Mouse (Mus musculus) brain, embryonic 14.5 days (tissue): ENCODE measurements around the gene Defb30. TPM values are rescaled to one million over a fixed set of nuclear protein-coding genes. Genes with fewer than 3 reads are reported as not detected.

Experiments used
- DNase-seq: peaks from one replicate; pipeline ENCODE4 v3.0.0-alpha.2; 2011; ENCODE audit warnings: low read depth
- CTCF ChIP-seq: fragments of 200-500 bp; IDR thresholded peaks from 2 replicates; pipeline ENCODE4 v1.5.1; 2012; ENCODE audit warnings: inconsistent platforms, mild to moderate bottlenecking, moderate library complexity, borderline replicate concordance; ENCODE audit not compliant: insufficient read depth, insufficient read length; ENCODE audit errors: extremely low read depth
- POLR2A ChIP-seq: fragments of 200-500 bp; IDR thresholded peaks from 2 replicates; pipeline ENCODE4 v1.6.1; 2012; ENCODE audit warnings: mild to moderate bottlenecking, inconsistent platforms, borderline replicate concordance; ENCODE audit not compliant: poor library complexity, insufficient read depth, insufficient read length, severe bottlenecking; ENCODE audit errors: extremely low read depth
- polyA plus RNA-seq: library from polyadenylated mRNA; depleted of rRNA; stranded (reverse); fragments of >200 nt; gene quantifications from 2 replicates; pipeline ENCODE4 v1.2.3, GENCODE M21; 2012; rRNA removed

Defb30 gene
- polyA plus RNA-seq, 1 experiment, result not detected

DNA sequence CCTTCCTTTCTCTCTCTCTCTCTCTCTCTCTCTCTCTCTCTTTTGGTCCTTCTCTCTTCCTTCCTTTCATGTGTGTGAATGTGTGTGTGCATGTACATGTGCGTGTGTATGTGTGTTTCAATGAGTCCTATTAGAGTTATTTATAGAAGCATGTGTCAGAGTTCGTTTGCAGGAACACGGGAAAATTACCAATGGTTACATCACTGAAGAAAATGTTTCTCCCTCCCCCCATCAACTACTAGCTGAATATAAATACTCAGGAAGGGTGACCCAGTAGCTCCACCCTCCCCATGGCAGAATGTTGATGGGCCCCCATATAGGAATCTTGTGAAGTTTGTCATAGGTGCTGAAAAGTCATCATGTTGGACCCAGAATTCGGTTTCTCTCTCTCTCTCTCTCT is 36.7 kb downstream of the Defb30 start:
- no peak for DNase-seq
- no peak for TF ChIP-seq CTCF
- no peak for TF ChIP-seq POLR2A

DNA sequence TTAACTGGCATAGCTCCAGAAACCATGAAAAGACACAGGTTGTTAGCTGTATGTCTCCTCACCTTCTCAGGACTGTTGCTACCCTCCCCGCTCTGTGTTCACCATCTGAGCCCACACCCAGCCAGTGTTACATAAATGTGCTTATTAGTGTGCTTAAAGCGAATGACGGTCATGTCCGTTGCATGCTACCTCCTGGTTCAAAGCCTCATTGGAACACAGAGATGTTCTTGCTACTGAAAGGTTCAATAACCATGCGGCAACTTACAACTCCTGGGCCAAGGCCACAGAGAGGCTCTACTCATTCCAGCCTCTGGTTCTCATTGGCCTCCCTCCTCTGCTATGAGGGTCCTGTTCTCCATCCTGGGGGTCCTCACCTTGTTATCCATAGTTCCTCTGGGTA is 38.3 kb downstream of the Defb30 start, which contains the start of gene Defb43:
Gene Defb43, plus strand, starts transcription at position 301 of the 400 bp plus-strand sequence.
- no peak for DNase-seq
- no peak for TF ChIP-seq POLR2A
- no peak for TF ChIP-seq CTCF

GRCm38 (mm10) chr14:63002588-63002987 is 47.2 kb downstream of the Defb30 start:
- peak; percentile 22 for DNase-seq
- TF ChIP-seq CTCF, result no peak
- TF ChIP-seq POLR2A, result no peak

DNA sequence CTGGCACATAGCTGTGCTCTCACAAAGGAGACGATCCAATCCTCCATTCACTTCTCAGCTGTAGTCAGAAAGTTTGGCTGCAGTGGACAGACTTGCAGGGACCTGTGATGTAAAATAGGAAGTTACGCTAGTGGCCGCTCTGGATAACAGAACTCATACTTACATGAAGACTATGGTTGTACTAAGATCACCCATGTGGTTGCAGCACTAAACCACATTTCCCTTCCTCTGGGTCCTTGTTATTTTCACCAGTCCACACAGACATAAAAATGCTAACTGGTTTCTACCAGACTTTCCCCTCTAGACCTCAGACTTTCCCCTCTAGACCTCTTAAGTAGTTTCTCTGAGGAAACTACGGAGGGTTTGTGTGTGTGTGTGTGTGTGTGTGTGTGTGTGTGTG is 50.8 kb downstream of the Defb30 start:
- TF ChIP-seq CTCF, result no peak
- no peak for TF ChIP-seq POLR2A
- DNase-seq, result no peak

DNA sequence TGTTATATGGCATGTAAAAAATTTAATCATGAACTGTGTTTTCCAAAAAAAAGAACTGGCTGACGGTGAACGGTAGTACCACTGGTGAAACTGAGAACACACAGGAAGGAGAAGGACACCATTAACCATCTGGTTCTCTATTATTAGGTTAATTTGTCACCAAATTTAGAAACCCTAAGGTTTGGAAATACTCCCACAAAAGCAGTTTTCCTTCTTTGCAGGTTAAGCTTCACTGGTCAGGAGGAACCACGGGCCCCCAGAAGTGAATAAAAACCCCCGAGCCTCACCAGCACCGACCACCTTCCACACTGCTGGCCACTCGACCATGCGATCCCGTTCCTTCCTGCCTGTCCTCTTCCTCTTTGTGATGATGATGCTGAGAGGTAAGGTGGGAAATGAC is 52.0 kb downstream of the Defb30 start, which contains the start of gene Defb47:
Gene Defb47, plus strand, starts transcription at position 301 of the 400 bp plus-strand sequence.
- TF ChIP-seq POLR2A (no peak), CTCF (no peak)
- no peak for DNase-seq

DNA sequence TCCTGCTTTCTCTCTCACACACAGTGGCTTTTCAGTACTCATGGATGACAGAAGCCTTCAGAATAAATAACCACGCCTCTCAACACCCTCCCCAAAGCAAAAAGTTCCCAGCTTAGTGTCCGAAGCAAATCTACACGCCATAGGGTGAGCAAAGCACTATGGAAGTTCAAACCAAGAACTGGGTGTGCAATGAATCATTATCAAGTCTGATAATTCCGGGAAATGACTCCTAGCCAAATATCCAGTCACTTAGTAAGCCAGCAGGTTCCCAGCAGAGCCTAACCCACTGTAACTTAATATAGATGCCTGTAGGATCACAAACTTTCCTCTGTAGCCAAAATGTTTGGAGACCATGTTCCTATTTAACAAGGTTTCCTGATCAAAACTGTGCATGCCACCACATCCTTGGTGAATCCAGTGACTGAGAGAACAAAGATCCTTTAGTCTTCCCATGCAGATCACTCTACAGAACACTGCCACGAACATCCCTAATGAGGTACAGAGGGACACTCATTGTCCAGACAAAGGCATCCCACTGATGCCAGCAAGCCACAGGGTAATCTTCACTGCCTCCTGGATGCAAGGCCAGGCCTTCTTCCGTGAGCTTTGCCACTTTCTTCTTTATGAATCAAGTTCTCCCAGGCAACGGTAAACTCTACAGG is 57.8 kb downstream of the Defb30 start:
- DNase-seq, result no peak
- TF ChIP-seq CTCF (no peak), POLR2A (no peak)

- TF ChIP-seq POLR2A (no peak), CTCF (no peak)
Observed at GRCm38 (mm10) chr14:62991271-62991670, 58.5 kb downstream of the Defb30 start.

GRCm38 (mm10) chr14:62984410-62984809 is 65.3 kb downstream of the Defb30 start, which contains the start of gene Defb48:
Defb48 (minus strand) TSS chr14:62984510.
- DNase-seq, result no peak
- TF ChIP-seq POLR2A (no peak), CTCF (no peak)

More at GRCm38 (mm10) chr14:62991271-62991670, 58.5 kb downstream of the Defb30 start:
- no peak for DNase-seq

Other genes with a start within 250 kb of the Defb30 start
- gene Wdfy2, start 212.3 kb downstream of the Defb30 start, polyA plus RNA-seq, result 11.4 and 15.4 TPM in 2 replicates
- gene Defb48, start 65.5 kb downstream of the Defb30 start, polyA plus RNA-seq, result not detected in 2 replicates
- not detected in 2 replicates for gene Defb47, start 51.9 kb downstream of the Defb30 start, polyA plus RNA-seq
- gene Defb43, start 38.2 kb downstream of the Defb30 start, polyA plus RNA-seq, result not detected in 2 replicates
- gene Defb42, start 3.0 kb downstream of the Defb30 start, polyA plus RNA-seq, result 0.39 TPM in 1 of 2 replicates, not detected in the other